Mouse (Mus musculus): Measurements from ENCODE around the gene Tmem169.
"Not testable (repeated sequence)": the region's sequence is repeated elsewhere in the genome, so short reads cannot be mapped to it uniquely, and the experiment has no call there.

The Tmem169 gene

DNA sequence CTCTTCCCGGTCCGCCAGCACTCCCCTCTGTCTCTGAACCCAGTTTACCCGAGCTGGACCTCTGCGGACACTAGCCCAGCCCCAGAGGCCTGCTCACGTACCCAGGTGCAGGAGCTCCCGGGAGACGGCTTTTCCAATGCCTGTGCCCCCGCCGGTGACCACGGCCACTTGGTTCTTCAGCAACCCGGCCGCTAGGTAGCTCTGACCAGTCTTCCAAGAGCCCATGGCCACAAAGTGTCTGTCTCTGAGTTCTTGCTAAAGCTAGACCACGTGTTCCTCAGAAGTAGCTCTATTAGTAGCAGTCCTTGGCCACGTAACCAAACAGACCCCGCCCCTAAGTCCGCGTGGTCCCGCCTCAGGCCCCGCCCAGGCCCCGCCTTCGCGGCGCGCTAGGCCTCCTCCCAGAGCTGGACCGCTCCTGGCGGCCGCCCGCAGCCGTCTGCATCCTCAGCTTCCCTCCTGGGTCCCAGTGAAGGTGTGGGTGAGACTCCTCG is at the start of gene Tmem169, which contains the start of gene Pecr:
Gene Tmem169 (plus strand): TSS at position 378 of the 494 bp plus-strand sequence.
Gene Pecr (minus strand): TSS at position 323 of the 494 bp plus-strand sequence.
- in situ Hi-C loops (cut with MboI; ENCODE audit: low sequenced_read_pairs), result no loop called here

- in situ Hi-C loops (cut with MboI; ENCODE audit: low sequenced_read_pairs), result not testable (repeated sequence)
These were observed 47.7 kb upstream of the Tmem169 start for GRCm38 (mm10) chr1:72236363-72237006.

DNA sequence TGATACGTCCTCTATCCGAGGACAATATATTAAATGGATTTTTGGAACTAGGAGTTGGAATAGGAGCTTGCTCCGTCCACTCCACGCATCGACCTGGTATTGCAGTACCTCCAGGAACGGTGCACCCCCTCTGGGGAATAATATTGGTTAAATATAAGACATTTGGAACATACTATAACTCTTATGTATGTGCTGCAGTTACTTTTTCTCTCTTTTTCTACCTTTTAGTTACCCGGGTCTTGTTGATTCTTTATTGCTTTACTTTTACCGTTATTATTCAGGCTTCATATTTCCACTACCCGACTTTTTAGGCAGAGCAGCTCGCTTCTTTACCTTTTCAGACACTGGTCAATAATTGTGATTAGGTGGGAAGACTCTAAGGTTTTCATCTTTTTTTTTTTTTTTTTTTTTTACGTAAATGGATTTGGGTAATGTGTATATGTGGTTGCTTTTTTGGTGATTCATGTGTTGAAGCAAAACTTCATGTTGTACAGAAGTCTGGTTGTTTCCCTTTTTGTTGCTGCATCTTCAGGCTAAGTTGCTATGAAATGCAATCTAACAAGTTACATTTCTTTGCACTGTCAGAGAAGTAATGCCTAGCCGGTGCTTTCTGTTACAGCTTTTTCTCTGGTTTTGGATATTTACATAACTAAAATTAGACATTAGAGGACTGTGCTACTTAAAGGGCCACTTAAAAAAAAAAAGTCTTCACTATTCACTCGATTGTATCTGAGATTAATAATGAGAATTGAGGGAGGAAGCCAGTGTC is 47.0 kb upstream of the Tmem169 start:
- in situ Hi-C loops (cut with MboI; ENCODE audit: low sequenced_read_pairs), result no loop called here

DNA sequence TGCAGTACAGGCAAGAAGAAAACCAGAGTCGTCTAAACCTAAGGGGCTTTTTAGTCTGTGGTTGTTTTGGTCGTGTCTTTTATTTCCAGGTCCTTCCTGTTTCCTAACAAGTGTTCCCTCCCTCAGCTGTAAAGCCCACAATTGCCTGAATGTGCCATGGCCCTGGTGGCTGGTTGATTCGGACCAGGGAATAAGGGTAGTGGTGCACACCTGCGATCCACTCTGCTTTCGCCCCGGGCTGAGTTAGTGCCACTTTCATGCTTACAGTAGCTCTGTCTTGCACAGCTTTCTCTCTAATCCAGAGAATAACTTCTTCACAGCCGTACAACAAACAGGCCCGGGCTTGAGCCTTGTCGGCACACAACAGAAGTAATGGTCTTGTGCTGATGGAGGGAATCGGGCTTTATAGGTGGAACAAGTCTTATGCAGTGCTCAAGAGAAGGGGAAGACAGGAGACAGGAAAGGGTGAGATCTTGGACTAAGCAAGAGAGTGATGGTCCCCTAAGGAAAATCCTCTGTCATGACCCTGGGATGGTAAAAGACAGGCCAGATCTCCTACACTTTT is 46.1 kb upstream of the Tmem169 start:
- in situ Hi-C loops (cut with MboI; ENCODE audit: low sequenced_read_pairs), result no loop called here

GRCm38 (mm10) chr1:72239113-72239512 is 45.1 kb upstream of the Tmem169 start:
- in situ Hi-C loops (cut with MboI; ENCODE audit: low sequenced_read_pairs), result not testable (repeated sequence)

DNA sequence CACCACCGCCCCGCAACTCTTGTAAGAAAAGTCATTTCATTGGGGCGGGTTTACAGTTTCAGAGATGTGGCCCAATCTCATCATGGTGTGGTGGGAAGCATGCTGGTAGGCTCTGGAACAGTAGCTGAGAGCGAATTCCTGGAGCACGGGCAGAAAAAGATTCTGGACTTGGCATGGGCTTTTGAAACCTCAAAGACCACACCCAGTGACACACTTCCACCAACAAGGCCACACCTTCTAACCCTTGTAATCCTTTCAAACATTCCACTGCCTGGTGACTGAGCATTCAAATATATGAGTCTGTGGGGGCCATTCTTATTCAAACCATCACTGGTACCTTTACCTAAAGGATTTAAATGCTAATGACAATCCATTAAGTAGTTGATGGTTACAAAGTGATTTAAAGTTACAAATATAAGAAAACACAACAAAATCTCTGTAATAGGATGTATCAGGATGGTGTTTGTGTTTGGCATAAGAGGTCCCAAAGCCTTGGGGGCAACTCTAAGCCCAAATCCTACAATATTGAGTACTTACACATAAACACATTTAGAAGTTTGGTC is 41.5 kb upstream of the Tmem169 start:
- in situ Hi-C loops (cut with MboI; ENCODE audit: low sequenced_read_pairs), result no loop called here

GRCm38 (mm10) chr1:72243656-72244316 is 40.4 kb upstream of the Tmem169 start:
- in situ Hi-C loops (cut with MboI; ENCODE audit: low sequenced_read_pairs), result no loop called here

- in situ Hi-C loops (cut with MboI; ENCODE audit: low sequenced_read_pairs), result no loop called here
These were observed 39.7 kb upstream of the Tmem169 start for GRCm38 (mm10) chr1:72244317-72245036.

DNA sequence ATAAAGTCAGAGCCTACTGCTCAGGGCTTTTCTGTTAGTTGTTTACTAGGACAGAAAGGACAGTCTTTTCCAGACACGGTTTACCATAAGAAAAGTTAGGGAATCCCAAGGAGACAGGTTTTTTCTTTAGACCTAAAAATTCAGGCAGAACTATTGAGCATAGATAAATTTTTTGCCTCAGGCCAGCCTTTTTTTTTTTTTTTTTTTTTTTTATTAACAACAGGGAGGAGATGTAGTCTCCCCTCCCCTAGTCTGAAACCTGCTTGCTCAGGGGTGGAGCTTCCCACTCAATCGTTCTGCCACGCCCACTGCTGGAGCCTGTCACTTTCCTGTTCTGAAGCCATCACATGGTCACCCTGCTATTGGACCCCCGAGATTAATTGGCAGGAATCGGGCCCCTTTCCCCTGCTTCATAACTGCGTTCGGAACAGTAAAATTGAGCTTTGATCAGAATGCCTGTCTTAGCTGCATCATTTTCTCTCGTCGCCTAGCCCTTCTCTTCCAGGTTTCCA is 35.9 kb upstream of the Tmem169 start:
- in situ Hi-C loops (cut with MboI; ENCODE audit: low sequenced_read_pairs), result not testable (repeated sequence)

- in situ Hi-C loops (cut with MboI; ENCODE audit: low sequenced_read_pairs), result no loop called here
These were observed 32.4 kb upstream of the Tmem169 start for GRCm38 (mm10) chr1:72251806-72252205.

DNA sequence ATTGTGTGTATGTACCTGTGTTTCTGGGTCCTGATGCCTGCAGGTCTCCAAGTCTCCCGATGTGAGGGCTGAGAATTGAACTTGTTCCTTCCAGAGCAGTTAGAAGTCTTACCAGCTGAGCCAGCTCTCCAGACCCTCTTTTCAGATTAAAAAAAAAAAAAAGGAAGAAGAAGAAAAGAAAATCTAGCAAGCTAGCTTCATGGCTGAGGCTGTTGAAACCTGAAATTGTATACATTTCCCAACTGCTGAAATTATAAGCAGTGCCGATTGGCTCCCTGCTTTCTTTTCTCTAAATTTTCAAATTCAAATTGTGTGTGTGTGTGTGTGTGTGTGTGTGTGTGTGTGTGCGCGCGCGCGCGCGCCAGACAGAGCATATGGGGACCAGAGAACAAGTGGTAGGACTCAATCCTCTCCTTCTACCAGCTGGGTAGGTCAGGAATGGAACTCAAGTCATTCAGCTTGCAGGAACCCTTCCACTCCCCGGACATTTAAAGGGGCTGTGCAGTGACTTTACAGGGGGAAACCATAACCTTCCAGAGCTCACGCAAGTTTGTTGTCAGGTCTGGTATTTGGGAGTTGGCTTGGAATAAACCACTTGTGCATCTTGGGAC is 30.2 kb upstream of the Tmem169 start:
- in situ Hi-C loops (cut with MboI; ENCODE audit: low sequenced_read_pairs), result no loop called here

GRCm38 (mm10) chr1:72254545-72255061 is 29.6 kb upstream of the Tmem169 start:
- in situ Hi-C loops (cut with MboI; ENCODE audit: low sequenced_read_pairs), result no loop called here

DNA sequence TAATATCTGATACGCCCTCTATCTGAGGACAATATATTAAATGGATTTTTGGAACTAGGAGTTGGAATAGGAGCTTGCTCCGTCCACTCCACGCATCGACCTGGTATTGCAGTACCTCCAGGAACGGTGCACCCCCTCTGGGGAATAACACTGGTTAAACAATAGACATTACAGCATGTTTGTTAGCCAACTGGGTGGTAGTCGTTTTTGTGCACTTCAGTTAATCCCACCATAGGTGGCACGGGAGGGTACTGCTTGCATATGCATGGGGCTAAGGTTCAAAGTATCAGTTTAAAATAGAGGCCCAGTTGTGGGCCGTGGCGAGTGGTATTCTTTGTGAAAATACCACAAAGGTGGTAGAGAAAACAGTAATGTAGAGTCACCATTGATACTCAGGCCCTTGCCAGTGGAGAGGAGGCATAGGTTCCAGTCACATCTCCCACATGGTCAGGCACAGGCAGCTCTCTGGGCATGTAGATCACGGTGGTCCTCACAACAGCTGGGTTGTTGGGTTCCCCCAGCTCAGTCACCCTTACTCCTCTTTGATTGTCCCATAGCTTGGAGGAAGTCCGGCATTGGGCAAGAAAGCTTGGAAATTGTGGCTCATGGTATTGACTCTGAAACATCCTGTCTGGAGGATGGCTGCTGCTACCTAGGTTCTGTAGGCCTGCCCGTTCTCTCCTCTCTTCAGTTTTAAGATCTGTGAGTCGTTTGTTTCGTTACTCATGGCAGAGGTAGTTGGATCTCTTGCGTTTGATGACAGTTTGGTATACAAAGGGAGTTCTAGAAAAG is 28.9 kb upstream of the Tmem169 start:
- in situ Hi-C loops (cut with MboI; ENCODE audit: low sequenced_read_pairs), result no loop called here

DNA sequence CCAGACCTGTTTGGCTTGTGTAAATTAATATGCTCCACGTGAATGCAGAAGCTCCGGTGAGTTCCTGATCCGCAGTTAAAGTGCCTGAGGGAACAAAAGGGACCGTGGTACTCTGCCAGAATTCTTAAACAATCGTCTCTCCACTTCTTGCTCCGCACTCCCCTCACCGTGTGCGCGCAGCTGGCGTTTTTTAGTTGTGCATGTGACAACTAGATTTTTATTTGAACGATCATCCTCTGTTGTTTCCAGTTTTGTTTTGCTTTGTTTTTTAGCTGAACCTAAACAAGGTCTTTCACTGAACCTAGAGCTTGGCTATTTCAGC is 28.4 kb upstream of the Tmem169 start:
- in situ Hi-C loops (cut with MboI; ENCODE audit: low sequenced_read_pairs), result no loop called here

DNA sequence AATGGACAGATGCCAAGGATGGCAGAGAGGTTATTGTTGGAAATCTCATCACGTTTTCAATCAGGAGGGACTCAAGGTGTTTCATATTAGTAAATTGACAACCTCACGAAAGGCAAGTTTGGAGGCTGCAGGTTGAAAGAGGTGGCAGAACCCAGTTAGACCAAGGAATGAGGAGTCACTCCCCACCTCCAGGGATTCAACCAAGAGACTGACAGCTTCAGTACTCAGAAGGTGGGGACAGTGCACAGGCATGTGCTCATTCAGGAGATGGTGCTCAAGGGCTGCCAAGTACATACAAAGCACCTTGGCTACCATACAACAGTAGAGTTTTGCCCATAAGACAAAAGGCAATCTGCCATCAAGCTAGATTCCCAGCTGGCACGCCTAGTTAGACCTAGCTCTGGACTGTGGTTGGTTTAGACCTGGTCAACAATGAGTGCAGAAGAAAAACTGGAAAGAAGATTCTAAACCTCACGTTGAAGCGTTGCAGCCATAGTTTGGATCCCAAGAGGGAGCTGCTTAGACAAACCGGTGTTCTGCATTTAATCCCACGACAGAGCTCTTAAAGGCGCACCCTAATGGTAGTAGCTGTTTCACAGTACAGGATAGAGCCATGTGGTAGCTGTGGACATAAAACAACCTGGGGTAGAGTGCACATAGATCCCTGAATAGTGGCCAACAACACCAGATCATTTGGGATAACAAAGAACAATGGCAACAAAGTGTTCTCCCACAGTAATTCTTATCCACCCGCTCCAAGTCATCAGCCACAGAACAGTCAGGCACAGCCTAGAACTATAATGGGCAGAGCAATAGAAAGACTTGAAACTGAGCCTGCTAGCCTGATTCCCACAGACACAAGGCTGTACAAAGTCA is 27.6 kb upstream of the Tmem169 start:
- in situ Hi-C loops (cut with MboI; ENCODE audit: low sequenced_read_pairs), result no loop called here

DNA sequence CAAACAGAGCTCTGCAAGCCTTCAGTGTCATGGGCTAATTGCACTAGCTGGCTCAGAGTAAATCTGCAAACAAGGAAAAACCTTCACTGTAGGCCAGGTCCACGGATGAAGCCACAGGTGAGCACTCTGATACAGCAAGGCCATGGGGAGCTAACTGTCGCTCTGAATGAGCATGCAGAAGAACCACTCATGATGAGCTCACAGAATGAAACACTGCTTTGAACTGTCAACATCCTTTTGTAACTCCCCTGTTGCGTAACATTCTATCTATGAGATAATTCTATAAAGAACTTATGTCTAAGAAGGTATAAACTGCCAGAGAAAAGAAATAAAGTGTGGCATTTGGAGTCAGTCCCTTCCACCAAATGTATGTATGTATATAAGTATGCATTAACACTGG is 21.1 kb upstream of the Tmem169 start:
- in situ Hi-C loops (cut with MboI; ENCODE audit: low sequenced_read_pairs), result no loop called here

GRCm38 (mm10) chr1:72278085-72278484 is 6.1 kb upstream of the Tmem169 start:
- in situ Hi-C loops (cut with MboI; ENCODE audit: low sequenced_read_pairs), result no loop called here

- in situ Hi-C loops (cut with MboI; ENCODE audit: low sequenced_read_pairs), result no loop called here
These were observed 1.6 kb upstream of the Tmem169 start for GRCm38 (mm10) chr1:72282604-72283003.
